Mouse (Mus musculus): ENCODE measurements around the gene Bmp2k.

GRCm38 (mm10) chr5:97075476-97076151 is 78.1 kb downstream of the Bmp2k start:
- TF ChIP-seq CTCF (IDR thresholded peaks at IDR 0.05; ENCODE audit: borderline replicate concordance, extremely low read depth, insufficient read depth, insufficient read length) (no peak), POLR2A (IDR thresholded peaks at IDR 0.05; ENCODE audit: borderline replicate concordance, extremely low read depth, insufficient read depth, insufficient read length, poor library complexity, severe bottlenecking) (no peak)

Measured in brain, embryonic 14.5 days (tissue).